Mouse (Mus musculus): ENCODE measurements around the gene Fmc1. TPM values are rescaled to one million over a fixed set of nuclear protein-coding genes. Genes with fewer than 3 reads are reported as not detected.
A peak's percentile ranks its signal among the peaks of the same experiment; 100 is the strongest.

Gene Fmc1
- 80.4 and 83.4 TPM in 2 replicates for polyA plus RNA-seq (2015; fragmentation: Nextera tagmentation; extraction: Ambion mirVana)

GRCm38 (mm10) chr6:38533428-38534405 lies at the start of gene Fmc1:
TSS of gene Fmc1 (plus strand) at chr6:38533502.
- peak within 1 kb of the TSS; percentile 84 for H3K9ac ChIP-seq
- H3K36me3 ChIP-seq: no peaks in the 10 kb centered on the region
- H3K4me2 ChIP-seq: peak within 1 kb of the TSS; percentile 63
- no peaks in the 10 kb centered on the region for H3K9me3 ChIP-seq
- H3K27ac ChIP-seq: peak within 1 kb of the TSS; percentile 95
- peak; percentile 90 for ATAC-seq (ENCODE audit: insufficient number of reproducible peaks, insufficient read depth, low FRiP score, low TSS enrichment, low read depth)
- peak within 1 kb of the TSS; percentile 80 for H3K4me3 ChIP-seq
- H3K4me1 ChIP-seq: no peaks in the 10 kb centered on the region
- no peaks in the 10 kb centered on the region for H3K27me3 ChIP-seq
- 4% methylated on average over 41 of the region's 41 CpGs for WGBS

GRCm38 (mm10) chr6:38492550-38492949 lies 40.8 kb upstream of the Fmc1 start:
- Histone ChIP-seq H3K36me3 (peaks cover 52% of the 10 kb centered on the region), H3K4me1 (no peaks in the 10 kb centered on the region)

GRCm38 (mm10) chr6:38495641-38496040 lies 37.7 kb upstream of the Fmc1 start:
- Histone ChIP-seq H3K9me3 (no peaks in the 10 kb centered on the region), H3K4me2 (no peak overlapping the region), H3K4me1 (no peaks in the 10 kb centered on the region), H3K9ac (no peak overlapping the region), H3K27me3 (no peaks in the 10 kb centered on the region), H3K36me3 (peaks cover 54% of the 10 kb centered on the region), H3K27ac (no peak overlapping the region), H3K4me3 (no peak overlapping the region)
- WGBS: 68% methylated on average over 4 of the region's 4 CpGs
- no peak for ATAC-seq (ENCODE audit: insufficient number of reproducible peaks, insufficient read depth, low FRiP score, low TSS enrichment, low read depth)

More at GRCm38 (mm10) chr6:38492550-38492949, 40.8 kb upstream of the Fmc1 start:
- Histone ChIP-seq H3K9ac (no peak overlapping the region), H3K27me3 (no peaks in the 10 kb centered on the region), H3K4me3 (no peak overlapping the region), H3K9me3 (no peaks in the 10 kb centered on the region), H3K27ac (no peak overlapping the region), H3K4me2 (no peak overlapping the region)
- no peak for ATAC-seq (ENCODE audit: insufficient number of reproducible peaks, insufficient read depth, low FRiP score, low TSS enrichment, low read depth)
- 81% methylated on average over 3 of the region's 3 CpGs for WGBS

- 94% methylated on average over 1 of the region's 1 CpGs for WGBS
- no peak overlapping the region for H3K4me2 ChIP-seq
- H3K4me3 ChIP-seq: no peak overlapping the region
- no peaks in the 10 kb centered on the region for H3K27me3 ChIP-seq
- no peak overlapping the region for H3K9ac ChIP-seq
- no peaks in the 10 kb centered on the region for H3K4me1 ChIP-seq
- no peaks in the 10 kb centered on the region for H3K9me3 ChIP-seq
- no peaks in the 10 kb centered on the region for H3K36me3 ChIP-seq
- no peak for ATAC-seq (ENCODE audit: insufficient number of reproducible peaks, insufficient read depth, low FRiP score, low TSS enrichment, low read depth)
- no peak overlapping the region for H3K27ac ChIP-seq
Measured at GRCm38 (mm10) chr6:38512096-38512495, 21.2 kb upstream of the Fmc1 start.

GRCm38 (mm10) chr6:38512830-38513229 lies 20.5 kb upstream of the Fmc1 start:
- H3K9me3 ChIP-seq: no peaks in the 10 kb centered on the region
- H3K4me2 ChIP-seq: no peak overlapping the region
- ATAC-seq (ENCODE audit: insufficient number of reproducible peaks, insufficient read depth, low FRiP score, low TSS enrichment, low read depth): no peak
- no peak overlapping the region for H3K27ac ChIP-seq
- H3K27me3 ChIP-seq: no peaks in the 10 kb centered on the region
- H3K4me3 ChIP-seq: no peak overlapping the region
- H3K9ac ChIP-seq: no peak overlapping the region
- H3K4me1 ChIP-seq: no peaks in the 10 kb centered on the region
- H3K36me3 ChIP-seq: peaks cover 2% of the 10 kb centered on the region; the same call in 1 of the 2 replicates

GRCm38 (mm10) chr6:38515201-38515600 lies 18.1 kb upstream of the Fmc1 start:
- Histone ChIP-seq H3K4me2 (no peak overlapping the region), H3K9ac (no peak overlapping the region), H3K27me3 (no peaks in the 10 kb centered on the region), H3K36me3 (peaks cover 3% of the 10 kb centered on the region; the same call in 1 of the 2 replicates), H3K9me3 (no peaks in the 10 kb centered on the region), H3K27ac (no peak overlapping the region), H3K4me3 (no peak overlapping the region), H3K4me1 (no peaks in the 10 kb centered on the region)
- WGBS: 92% methylated on average over 4 of the region's 4 CpGs
- ATAC-seq (ENCODE audit: insufficient number of reproducible peaks, insufficient read depth, low FRiP score, low TSS enrichment, low read depth): no peak

GRCm38 (mm10) chr6:38523851-38524250 lies 9.5 kb upstream of the Fmc1 start:
- ATAC-seq (ENCODE audit: insufficient number of reproducible peaks, insufficient read depth, low FRiP score, low TSS enrichment, low read depth): no peak
- 19% methylated on average over 8 of the region's 8 CpGs for WGBS
- Histone ChIP-seq H3K27ac (no peak overlapping the region), H3K36me3 (no peaks in the 10 kb centered on the region), H3K4me2 (peak overlapping the region; percentile 26; the same call in 1 of the 2 replicates), H3K4me1 (0 out of 2 replicates have a peak, but pooled peaks cover 3% of the 10 kb centered on the region), H3K9ac (no peak overlapping the region), H3K27me3 (no peaks in the 10 kb centered on the region), H3K4me3 (no peak overlapping the region), H3K9me3 (no peaks in the 10 kb centered on the region)

GRCm38 (mm10) chr6:38531211-38531820 lies 2.0 kb upstream of the Fmc1 start:
- no peak overlapping the region for H3K27ac ChIP-seq
- H3K4me2 ChIP-seq: no peak overlapping the region
- ATAC-seq (ENCODE audit: insufficient number of reproducible peaks, insufficient read depth, low FRiP score, low TSS enrichment, low read depth): no peak
- H3K9ac ChIP-seq: no peak overlapping the region
- H3K9me3 ChIP-seq: no peaks in the 10 kb centered on the region
- no peaks in the 10 kb centered on the region for H3K4me1 ChIP-seq
- H3K27me3 ChIP-seq: no peaks in the 10 kb centered on the region
- H3K4me3 ChIP-seq: no peak overlapping the region
- no peaks in the 10 kb centered on the region for H3K36me3 ChIP-seq
- 37% methylated on average over 5 of the region's 5 CpGs for WGBS

GRCm38 (mm10) chr6:38532500-38533420 lies 542 bp upstream of the Fmc1 start:
- 7% methylated on average over 25 of the region's 25 CpGs for WGBS
- peak overlapping the region; percentile 63 for H3K4me2 ChIP-seq
- peak overlapping the region; percentile 74 for H3K9ac ChIP-seq
- H3K4me1 ChIP-seq: no peaks in the 10 kb centered on the region
- peak overlapping the region; percentile 80 for H3K4me3 ChIP-seq
- H3K9me3 ChIP-seq: no peaks in the 10 kb centered on the region
- peak overlapping the region; percentile 92 for H3K27ac ChIP-seq
- H3K27me3 ChIP-seq: no peaks in the 10 kb centered on the region
- no peaks in the 10 kb centered on the region for H3K36me3 ChIP-seq
- peak; percentile 44 for ATAC-seq (ENCODE audit: insufficient number of reproducible peaks, insufficient read depth, low FRiP score, low TSS enrichment, low read depth)

GRCm38 (mm10) chr6:38534640-38535365 lies 1.5 kb downstream of the Fmc1 start:
- ATAC-seq (ENCODE audit: insufficient number of reproducible peaks, insufficient read depth, low FRiP score, low TSS enrichment, low read depth): peak; percentile 56
- H3K27ac ChIP-seq: peak overlapping the region; percentile 95
- H3K4me2 ChIP-seq: peak overlapping the region; percentile 63
- under 1% methylated on average over 53 of the region's 53 CpGs for WGBS
- no peaks in the 10 kb centered on the region for H3K4me1 ChIP-seq
- peaks cover 4% of the 10 kb centered on the region; the same call in 1 of the 2 replicates for H3K36me3 ChIP-seq
- H3K9me3 ChIP-seq: no peaks in the 10 kb centered on the region
- peak overlapping the region; percentile 84 for H3K9ac ChIP-seq
- no peaks in the 10 kb centered on the region for H3K27me3 ChIP-seq
- H3K4me3 ChIP-seq: peak overlapping the region; percentile 80

Data from embryonic facial prominence, embryonic 13.5 days (tissue).